Mouse (Mus musculus) heart, embryonic 13.5 days (tissue): Measurements from ENCODE around the gene 1600014C23Rik. TPM values are rescaled to one million over a fixed set of nuclear protein-coding genes. Genes with fewer than 3 reads are reported as not detected.

ENCODE experiments used
- ATAC-seq: fragments of 200-750 bp; cut with Nextera tagmentation; 2 replicates; pipeline ENCODE4 v1.8.0; 2017; ENCODE audit warnings: moderate TSS enrichment; ENCODE audit not compliant: insufficient number of reproducible peaks, low FRiP score, low TSS enrichment; ENCODE audit errors: extremely low read depth
- H3K27ac ChIP-seq: fragments of 300-500 bp; sonication (generic); replicated peaks from 2 replicates; pipeline ENCODE4 v1.5.1; 2015; ENCODE audit warnings: moderate library complexity, mild to moderate bottlenecking, inconsistent platforms
- H3K27me3 ChIP-seq: fragments of 300-500 bp; sonication (generic); replicated peaks from 2 replicates; pipeline ENCODE4 v1.6.1; 2015; ENCODE audit warnings: mild to moderate bottlenecking, inconsistent platforms
- H3K36me3 ChIP-seq: fragments of 300-500 bp; sonication (generic); 2 replicates; pipeline ENCODE4 v1.6.1; 2015; ENCODE audit warnings: mild to moderate bottlenecking, inconsistent platforms
- H3K4me1 ChIP-seq: fragments of 300-500 bp; sonication (generic); 2 replicates; pipeline ENCODE4 v1.6.1; 2015; ENCODE audit warnings: inconsistent platforms
- H3K4me2 ChIP-seq: fragments of 300-500 bp; sonication (generic); 2 replicates; pipeline ENCODE4 v1.6.1; 2015; ENCODE audit warnings: inconsistent platforms, mild to moderate bottlenecking, moderate library complexity
- H3K4me3 ChIP-seq: fragments of 300-500 bp; sonication (generic); 2 replicates; pipeline ENCODE4 v1.5.1; 2015; ENCODE audit warnings: moderate library complexity, mild to moderate bottlenecking, inconsistent platforms
- H3K9ac ChIP-seq: fragments of 300-500 bp; sonication (generic); 2 replicates; pipeline ENCODE4 v1.6.1; 2015; ENCODE audit warnings: inconsistent platforms, mild to moderate bottlenecking, moderate library complexity
- H3K9me3 ChIP-seq: fragments of 300-500 bp; sonication (generic); 2 replicates; pipeline ENCODE4 v1.6.1; 2016; ENCODE audit warnings: inconsistent platforms
- WGBS: fragments of 180-500 bp; shearing (Covaris S2); methylation state at CpG from one replicate; pipeline ENCODE4 v1.1.7; 2015; ENCODE audit warnings: mixed read lengths; 5-methylcytosine and 5-hydroxymethylcytosine counted together
- polyA plus RNA-seq: library from polyadenylated mRNA; unstranded; fragments of >200 nt; fragmentation: Nextera tagmentation; extraction: Ambion mirVana; gene quantifications from 2 replicates; pipeline ENCODE4 v1.2.1, GENCODE M21; 2015

Gene 1600014C23Rik
- polyA plus RNA-seq, 1 experiment from 2014 or later, result 0.84 TPM

- under 1% methylated on average over 35 of the region's 50 CpGs for WGBS
- Histone ChIP-seq H3K27ac (peak within 1 kb of the TSS; percentile 78), H3K4me2 (peak within 1 kb of the TSS; percentile 95), H3K36me3 (no peaks in the 10 kb centered on the region), H3K27me3 (no peaks in the 10 kb centered on the region), H3K9ac (peak within 1 kb of the TSS; percentile 97), H3K9me3 (0 out of 2 replicates have a peak, but pooled peaks cover 5% of the 10 kb centered on the region), H3K4me1 (peaks cover 39% of the 10 kb centered on the region), H3K4me3 (peak within 1 kb of the TSS; percentile 94)
- ATAC-seq, result peak; percentile 82
Observed at GRCm38 (mm10) chr17:45686093-45686619, 47.5 kb downstream of the 1600014C23Rik start, which contains the start of gene Mrpl14. Mrpl14 (plus strand) TSS chr17:45686322.

DNA sequence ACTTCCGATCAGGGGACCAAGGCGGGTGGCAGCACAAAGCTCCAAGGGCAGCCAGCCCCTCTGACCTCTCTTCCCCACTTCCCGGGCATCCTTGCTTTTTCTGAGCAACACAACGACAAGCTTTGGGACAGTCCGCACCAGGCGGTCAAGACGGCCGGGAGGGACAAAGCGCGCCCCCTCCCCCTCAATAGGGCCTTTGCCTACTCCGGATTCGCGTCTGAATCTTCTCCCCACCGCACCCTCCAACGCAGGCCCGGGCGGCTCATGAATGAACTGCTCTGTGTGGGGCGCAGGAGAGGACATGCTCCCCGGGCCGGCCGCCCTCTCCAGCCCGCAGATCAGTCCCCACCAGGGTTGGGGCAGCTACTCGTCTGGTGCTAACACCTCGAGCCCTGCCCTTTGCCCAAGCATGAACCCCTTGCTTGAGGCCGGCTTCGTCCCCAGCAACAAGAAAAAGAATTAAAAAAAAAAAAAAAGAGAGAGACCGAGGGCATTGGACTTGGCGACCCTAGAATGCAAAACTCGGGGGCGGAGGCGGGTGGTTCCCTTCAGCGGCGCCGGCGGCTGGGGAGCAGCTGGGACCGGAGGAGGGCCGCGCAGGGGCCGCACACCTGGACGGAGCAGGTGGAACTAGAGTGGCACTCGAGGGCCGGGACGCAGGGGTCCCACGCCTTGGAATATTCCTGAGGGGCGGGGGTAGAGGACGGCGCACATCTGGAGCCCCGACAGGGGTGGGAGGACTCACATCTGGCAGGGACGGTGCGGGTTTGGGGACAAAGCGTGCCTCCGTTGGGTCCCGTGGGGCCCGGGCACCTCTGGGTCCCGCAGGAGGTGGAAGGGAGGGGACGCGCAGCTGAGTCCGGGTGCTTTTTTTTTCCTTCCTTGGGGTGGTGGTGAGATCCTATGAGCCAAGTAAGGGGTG, 48.2 kb downstream of the 1600014C23Rik start:
- Histone ChIP-seq H3K36me3 (no peaks in the 10 kb centered on the region), H3K27ac (peak overlapping the region; percentile 78), H3K9ac (peak overlapping the region; percentile 97), H3K4me1 (peaks cover 45% of the 10 kb centered on the region), H3K4me2 (peak overlapping the region; percentile 95), H3K4me3 (peak overlapping the region; percentile 94), H3K27me3 (no peaks in the 10 kb centered on the region), H3K9me3 (0 out of 2 replicates have a peak, but pooled peaks cover 5% of the 10 kb centered on the region)
- whole genome bisulfite sequencing, result under 1% methylated on average over 58 of the region's 58 CpGs
- peak; percentile 58 for ATAC-seq

DNA sequence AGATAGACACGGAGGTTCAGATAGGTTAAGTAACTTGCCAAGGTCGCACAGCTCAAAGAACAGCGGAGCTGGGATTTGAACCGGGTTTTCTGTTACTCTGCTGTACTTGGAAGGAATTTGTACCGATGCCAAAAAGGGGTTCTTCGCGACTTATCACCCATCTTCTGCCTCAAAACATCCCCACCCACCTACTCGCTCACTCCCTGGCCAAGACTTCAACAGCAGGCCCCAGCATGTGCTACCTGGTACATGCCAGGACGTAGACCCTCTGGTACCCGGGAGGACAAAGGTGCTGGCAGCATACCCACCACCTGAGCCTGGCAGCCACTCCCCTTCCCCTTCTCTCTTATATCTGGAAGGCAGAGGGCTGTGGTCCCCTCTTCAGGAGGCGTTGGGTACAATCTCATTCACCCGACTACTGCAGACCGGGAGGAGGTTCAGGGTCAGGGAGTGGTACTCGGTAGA, 48.9 kb downstream of the 1600014C23Rik start:
- Histone ChIP-seq H3K4me2 (peak overlapping the region; percentile 95), H3K27ac (peak overlapping the region; percentile 78), H3K9me3 (0 out of 2 replicates have a peak, but pooled peaks cover 5% of the 10 kb centered on the region), H3K27me3 (no peaks in the 10 kb centered on the region), H3K4me3 (peak overlapping the region; percentile 94), H3K4me1 (peaks cover 47% of the 10 kb centered on the region), H3K36me3 (no peaks in the 10 kb centered on the region), H3K9ac (peak overlapping the region; percentile 97)
- WGBS, result 31% methylated on average over 14 of the region's 14 CpGs
- 0 out of 2 replicates have a peak, but pooled peaks have one; percentile 4 for ATAC-seq

Other genes starting within 250 kb of the 1600014C23Rik start
- gene Aars2, start 227.0 kb downstream of the 1600014C23Rik start, polyA plus RNA-seq, result 19.8 and 22.3 TPM in 2 replicates
- gene Tcte1, start 210.4 kb downstream of the 1600014C23Rik start, polyA plus RNA-seq, result 0.15 and 0.27 TPM in 2 replicates
- 1.4 and 1.6 TPM in 2 replicates for gene Tmem151b, start 184.2 kb downstream of the 1600014C23Rik start, polyA plus RNA-seq
- 2.7 TPM in 2 replicates for gene Nfkbie, start 178.1 kb downstream of the 1600014C23Rik start, polyA plus RNA-seq
- 91.8 and 94.9 TPM in 2 replicates for gene Slc35b2, start 170.0 kb downstream of the 1600014C23Rik start, polyA plus RNA-seq
- 1,372 and 1,500 TPM in 2 replicates for gene Hsp90ab1, start 160.6 kb downstream of the 1600014C23Rik start, polyA plus RNA-seq
- 68.8 and 83.6 TPM in 2 replicates for gene Slc29a1, start 134.2 kb downstream of the 1600014C23Rik start, polyA plus RNA-seq
- gene Mymx, start 131.7 kb downstream of the 1600014C23Rik start, polyA plus RNA-seq, result 0.37 and 0.45 TPM in 2 replicates
- gene Capn11, start 74.5 kb downstream of the 1600014C23Rik start, polyA plus RNA-seq, result 0.18 and 0.33 TPM in 2 replicates
- gene Mrpl14, start 47.5 kb downstream of the 1600014C23Rik start, polyA plus RNA-seq, result 126 and 147 TPM in 2 replicates
- gene Tmem63b, start 46.9 kb downstream of the 1600014C23Rik start, polyA plus RNA-seq, result 35.5 and 39.3 TPM in 2 replicates